Mouse (Mus musculus): Measurements from ENCODE around the gene Arhgap17. TPM values are rescaled to one million over a fixed set of nuclear protein-coding genes. Genes with fewer than 3 reads are reported as not detected.

The Arhgap17 gene
- total RNA-seq, 2 experiments from 2014 or later = 57.7 to 73.3 TPM

DNA sequence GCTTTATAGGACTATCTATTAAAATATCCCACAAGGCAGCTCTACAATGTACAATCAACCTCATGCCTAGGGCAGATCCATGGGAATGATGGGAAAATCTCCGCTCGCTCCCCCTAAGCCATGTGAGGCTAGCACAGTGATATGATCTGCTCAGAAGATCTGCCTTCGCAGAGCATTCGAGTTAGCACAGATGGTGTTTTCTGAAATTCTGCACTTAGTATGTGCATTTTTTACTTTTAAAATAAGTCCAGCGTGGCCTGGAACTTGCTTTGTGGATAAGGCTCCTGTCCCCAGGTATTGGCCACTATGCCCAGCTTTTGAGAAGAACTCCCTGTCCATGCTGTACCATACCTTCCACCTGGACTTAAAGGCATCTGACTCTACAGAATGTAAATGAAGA, 83.8 kb downstream of the Arhgap17 start:
- DNase-seq = no peak

DNA sequence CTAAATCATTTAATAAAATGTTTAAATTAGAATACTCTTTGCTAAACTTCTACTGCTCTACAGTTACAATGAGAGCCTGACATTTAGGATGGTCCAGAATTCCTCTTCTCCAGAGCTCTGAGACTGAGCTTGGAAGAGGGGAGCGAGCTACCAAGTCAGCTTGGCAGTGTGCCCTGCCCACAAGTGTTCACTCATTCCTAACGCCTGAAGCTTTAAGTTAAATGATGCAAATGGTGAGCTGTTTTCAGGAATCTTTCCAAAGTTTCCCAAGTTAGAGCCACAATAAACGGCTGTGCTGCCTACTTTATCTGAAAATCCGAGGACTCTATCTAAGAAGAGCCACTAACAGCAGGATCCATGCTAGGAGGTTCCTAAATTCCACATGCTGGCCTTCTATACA, 85.9 kb downstream of the Arhgap17 start:
- DNase-seq = no peak

DNA sequence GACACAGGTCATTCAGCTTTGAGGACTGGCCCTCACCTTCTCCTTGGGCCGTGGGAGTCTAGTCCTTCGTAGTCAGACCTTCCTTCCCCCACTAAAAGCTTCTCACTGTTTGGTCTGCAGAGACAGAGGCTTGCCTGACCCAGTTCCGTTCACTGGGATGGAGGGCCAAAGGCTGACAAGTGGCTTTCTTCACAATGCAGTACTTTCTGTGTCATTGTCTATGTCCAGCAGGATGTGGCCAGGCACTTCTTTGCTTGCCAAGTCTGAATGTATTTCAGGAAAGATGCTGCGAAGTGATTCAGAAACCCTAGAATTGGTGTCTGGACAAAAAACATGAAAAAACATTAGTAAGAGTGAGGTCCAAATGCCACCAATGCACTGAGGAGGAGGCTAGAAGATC, 89.9 kb downstream of the Arhgap17 start:
- no peak for DNase-seq

DNA sequence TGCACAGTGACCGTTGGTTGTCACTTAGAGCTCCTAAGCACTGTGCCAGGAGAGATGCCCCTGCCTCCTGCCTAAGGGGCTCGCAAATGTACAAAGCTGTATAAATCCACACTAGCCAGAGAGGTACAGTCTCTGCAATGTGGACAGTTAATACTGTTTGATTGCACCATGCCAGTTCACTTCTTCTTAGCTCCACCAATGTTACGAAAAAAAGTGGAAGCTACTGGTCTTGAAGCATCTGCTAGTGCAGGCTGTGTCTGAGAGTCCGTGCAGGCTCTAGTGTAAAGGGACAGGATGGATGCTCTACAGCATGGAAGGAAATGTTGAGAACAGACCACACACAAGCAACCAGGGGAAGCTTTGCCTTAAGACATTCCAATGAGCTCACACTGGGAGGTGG, 93.1 kb downstream of the Arhgap17 start:
- DNase-seq = no peak

DNA sequence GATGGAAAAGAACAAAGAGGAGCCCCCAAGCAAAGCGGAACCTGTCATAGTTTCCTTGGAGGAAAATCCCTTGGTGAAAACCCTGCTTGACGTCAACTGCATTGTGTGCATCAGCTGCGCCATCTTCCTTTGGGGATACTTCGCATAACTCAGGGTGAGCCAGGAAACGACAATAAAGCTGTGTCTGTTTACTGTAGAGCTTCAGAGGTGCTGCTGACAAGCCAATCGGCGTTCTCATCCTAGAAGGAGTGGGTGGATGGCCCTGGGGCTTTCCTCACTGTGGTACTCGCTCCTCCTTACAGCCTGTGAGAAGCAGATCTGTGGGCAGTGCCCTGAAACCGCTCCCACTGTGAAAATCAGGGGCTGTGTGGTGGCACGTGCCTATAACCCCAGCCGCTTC, 96.7 kb downstream of the Arhgap17 start:
- no peak for DNase-seq

DNA sequence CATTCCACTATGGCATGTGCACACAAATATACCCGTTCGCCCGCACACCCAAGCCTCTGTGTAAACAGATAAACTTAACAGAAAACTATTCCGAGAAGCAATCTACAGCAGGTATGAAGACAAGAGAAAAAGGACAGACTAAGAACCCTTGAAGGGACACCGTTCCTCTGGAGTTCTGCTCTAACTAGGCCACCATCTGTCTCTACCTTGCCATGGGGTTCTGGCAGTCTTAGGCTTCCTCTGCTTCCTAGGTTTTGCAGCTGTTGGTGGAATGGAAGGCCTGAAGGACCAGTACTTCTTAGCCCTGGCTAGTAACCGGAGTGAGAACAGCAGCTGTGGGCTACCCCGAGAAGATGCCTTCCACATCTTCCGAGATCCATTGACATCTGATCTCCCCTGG, 111.6 kb downstream of the Arhgap17 start:
- no peak for DNase-seq

DNA sequence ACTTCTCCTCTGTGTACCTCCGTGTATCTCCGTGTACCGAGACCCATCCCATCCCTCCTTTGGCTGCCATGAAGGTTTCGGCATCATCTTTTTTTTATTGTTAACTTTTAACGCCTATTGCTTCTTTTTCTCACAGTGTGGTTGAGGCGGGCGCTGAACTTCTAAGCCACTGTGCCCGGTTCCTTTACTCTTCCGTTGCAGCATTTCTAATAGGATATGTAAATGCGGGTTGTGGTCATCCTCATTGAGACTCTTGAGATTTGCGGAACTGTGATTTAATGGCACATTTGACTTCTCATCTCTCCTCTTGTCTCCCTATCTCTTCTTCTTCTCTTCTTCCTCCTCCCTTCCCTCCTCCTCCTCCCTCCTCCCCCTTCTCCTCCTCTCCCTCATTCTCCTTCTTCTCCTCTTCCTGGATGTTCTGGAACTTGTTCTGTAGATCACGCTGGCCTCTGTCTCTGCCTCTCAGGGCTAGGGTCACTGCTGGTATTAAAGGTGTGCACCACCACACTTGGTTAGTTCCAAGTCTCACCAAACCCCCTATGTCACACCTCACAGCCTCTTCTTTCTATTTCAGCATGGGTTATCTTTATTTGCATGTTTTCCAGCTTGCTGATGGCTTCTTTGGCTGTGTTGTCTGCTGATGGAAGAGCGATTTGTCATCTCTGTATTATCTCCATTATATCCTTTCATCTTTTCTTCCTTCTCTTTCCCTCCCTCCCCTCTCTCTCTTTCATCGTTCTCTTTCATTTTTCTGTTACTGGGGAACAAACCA, 115.3 kb downstream of the Arhgap17 start:
- DNase-seq = no peak

DNA sequence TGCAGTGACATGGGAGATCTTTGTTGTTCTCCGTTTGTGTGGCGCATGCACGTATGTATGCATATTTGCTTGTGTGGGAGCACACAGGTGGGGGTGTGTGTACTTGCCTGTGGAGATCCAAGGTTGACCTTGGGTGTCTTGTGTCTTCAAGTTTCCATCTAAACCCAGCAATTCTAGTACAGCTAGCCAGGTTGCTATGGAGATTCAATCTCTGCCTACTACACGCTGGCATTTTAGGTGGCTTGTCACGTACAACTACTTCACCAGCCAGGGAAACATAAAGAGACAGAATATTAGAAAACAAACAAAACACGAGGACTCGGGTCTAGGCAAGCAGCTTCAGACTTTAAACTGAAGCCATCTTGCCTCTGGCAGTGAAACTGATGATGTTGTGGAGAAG, 116.3 kb downstream of the Arhgap17 start:
- no peak for DNase-seq

DNA sequence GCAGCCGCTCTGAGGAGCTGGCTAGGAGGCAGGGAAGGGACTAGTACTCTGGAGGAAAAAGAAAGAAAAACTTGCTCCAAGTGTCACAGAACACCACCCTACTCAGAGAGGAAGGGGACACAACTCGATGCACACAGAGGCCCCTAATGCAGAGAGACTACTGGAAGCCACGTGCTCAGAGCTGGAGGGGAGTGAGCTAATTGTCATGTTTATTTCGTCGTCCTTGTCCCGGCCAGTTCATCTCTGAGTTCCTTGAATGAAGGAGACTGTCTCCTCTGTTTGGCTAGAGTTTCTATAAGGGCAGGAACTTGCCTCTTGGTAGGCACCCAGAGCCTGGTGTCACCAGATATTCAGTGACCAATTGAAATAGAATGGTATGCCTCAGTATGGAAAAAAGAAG, 118.4 kb downstream of the Arhgap17 start:
- DNase-seq = no peak

DNA sequence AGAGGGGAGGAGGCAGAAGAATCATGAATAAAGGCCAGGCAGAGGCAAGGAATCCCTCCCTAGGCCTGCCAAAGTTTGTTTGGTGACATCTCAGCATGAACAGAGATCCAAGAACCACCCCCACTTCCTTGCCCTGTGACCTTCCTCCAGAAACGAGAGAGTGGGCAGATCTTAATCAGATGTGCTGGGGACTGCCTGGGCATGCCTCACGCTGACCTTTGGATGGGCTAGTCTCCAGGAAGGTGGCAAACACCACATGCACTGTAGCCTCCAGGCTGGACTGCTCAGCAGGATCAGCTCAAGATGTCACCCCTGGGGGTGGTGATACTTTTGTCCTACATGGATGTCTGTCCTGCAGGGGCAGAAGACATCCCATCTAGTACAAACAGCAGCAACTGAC, 121.5 kb downstream of the Arhgap17 start:
- no peak for DNase-seq

DNA sequence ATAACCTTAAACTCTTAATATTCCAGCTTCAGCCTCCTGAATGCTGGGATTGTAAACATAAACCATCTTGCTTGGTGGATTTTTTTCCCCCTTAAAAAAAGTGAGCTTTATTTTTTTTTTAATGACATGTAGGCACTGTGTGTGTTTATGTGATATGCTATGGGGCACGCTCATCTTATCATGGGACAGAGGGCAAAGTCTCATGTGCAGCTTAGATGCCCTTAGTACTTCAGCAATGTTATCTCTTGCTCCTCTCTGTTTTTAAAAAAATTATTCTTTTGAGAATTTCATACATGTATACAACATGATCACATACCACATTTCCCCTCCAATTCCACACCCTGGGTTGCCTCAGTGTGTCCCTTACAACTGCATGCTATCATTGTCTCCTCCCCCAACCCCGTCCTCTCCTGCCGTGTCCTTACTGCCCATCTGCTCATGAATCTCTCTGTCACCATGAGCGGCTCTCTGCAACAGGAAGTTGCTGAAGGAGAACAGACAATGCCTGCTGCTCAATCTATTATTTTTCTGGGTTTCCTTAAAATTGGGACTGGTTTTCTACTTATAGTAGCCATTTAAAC, 123.1 kb downstream of the Arhgap17 start:
- no peak for DNase-seq

DNA sequence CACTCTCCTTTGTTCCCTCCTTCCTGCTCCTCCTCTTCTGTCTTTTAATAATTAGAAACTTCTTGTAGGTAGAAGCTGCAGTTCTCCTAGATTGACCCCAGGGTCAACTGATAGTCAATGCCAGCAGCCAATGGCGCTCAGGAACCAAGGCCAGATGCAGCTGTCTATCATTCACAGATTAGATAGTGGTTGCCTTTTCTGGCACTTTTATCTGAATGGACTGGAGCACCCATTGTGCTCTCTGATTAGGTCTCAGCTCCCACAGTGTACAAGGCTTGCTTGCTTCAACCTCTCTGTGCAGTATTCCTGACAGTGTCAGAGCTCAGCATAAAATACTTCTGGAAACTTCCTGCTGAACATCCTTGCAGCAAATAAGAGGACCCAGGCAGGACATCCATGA, 124.9 kb downstream of the Arhgap17 start:
- DNase-seq = no peak

DNA sequence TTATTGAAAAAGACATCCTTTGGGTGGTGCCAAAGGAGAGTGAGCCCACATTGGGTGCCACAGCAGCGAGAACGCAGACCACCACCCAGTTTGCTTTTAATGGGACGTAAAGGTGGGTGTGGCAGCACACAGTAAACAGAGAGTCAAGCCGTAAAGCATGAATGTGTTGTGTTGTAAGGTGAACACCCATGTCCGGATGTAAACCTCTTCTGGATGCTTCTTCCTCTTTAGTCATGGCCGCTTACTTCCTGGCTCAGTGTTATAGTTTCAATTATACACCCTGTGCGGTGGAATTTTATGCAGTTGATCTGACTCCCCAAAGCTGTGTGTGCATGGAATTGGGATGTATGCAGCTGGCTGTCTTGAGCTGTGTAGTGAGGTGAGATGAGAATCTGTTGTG, 127.5 kb downstream of the Arhgap17 start:
- DNase-seq = no peak

DNA sequence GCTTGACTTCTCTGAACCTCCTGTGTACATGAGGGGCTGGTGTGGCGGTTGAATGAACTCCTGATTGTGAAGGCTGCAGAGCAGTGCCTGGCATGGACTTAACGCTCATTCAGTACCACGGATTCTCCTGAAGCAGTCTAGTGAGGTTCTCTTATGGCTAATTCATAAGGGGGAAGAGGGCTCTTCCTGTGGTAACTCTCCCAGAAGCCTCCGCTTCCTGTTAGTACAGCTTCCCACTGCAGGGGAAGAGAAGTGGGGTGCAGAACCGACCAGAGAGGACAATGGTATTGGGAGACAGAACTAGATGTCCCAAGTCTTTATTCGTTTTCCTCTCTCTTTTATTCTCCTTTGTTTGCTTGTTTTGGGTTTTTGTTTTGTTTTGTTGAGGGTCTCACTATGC, 129.7 kb downstream of the Arhgap17 start:
- no peak for DNase-seq

DNA sequence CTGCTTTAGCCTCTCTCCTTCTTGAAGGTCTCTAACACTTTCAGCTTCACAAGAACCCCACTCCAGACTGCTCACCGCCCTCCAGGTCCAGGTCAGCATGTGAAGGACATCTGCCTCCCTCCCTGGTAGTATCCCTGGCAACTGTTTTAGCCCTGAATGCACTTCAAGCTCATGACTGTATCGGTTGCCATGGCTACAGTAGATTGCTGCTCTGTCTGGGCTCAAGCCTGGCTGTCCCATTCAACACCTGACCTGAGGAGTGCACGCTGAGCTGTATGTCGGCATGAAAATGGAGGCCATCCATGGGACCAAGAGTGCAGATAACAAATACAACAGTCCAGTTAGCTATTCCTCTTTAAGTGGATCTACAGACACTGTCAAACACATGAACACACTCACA, 131.1 kb downstream of the Arhgap17 start:
- no peak for DNase-seq

DNA sequence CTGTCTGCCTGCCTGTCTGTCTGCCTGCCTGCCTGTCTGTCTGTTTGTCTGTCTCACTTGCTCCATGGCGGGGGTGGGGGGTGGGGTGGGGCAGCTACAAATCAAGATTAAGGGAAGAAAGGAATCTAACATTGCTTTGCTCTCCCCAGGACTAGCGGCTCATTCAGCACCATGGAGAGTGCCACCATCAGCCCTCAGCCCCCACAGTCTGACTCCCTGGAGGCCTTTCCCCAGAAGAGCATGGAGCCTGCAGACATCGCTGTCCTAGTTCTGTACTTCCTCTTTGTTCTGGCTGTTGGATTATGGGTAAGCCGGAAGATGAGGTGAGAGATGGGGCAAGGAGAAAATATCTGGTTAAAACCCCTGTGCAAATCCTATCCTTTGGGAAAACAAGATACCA, 134.3 kb downstream of the Arhgap17 start:
- DNase-seq = peak; percentile 47 to 72

Other genes starting within 250 kb of the Arhgap17 start
- 10 to 100 TPM; 39.9 to 45.8 TPM for gene Tnrc6a, start 246.0 kb downstream of the Arhgap17 start, total RNA-seq (2021)
- not detected for gene Slc5a11, start 155.1 kb downstream of the Arhgap17 start, total RNA-seq (2021)
- 10 to 100 TPM; 24.9 to 29.4 TPM for gene Lcmt1, start 131 bp downstream of the Arhgap17 start, total RNA-seq (2021)
- gene Aqp8, start 92.4 kb upstream of the Arhgap17 start, total RNA-seq (2021) = not detected
- gene Zkscan2, start 130.5 kb upstream of the Arhgap17 start, total RNA-seq (2021) = 1 to 10 TPM; 1.2 to 1.5 TPM